Mouse (Mus musculus) neural tube, embryonic 11.5 days (tissue): Measurements from ENCODE around the gene Zc2hc1b. TPM values are rescaled to one million over a fixed set of nuclear protein-coding genes. Genes with fewer than 3 reads are reported as not detected.

Experiments used
- ATAC-seq: fragments of 200-750 bp; cut with Nextera tagmentation; 2 replicates; pipeline ENCODE4 v1.8.0; 2017; ENCODE audit warnings: moderate number of reproducible peaks, mild to moderate bottlenecking, moderate TSS enrichment, moderate library complexity; ENCODE audit not compliant: insufficient read depth, low FRiP score, low TSS enrichment
- DNase-seq: peaks from one replicate; pipeline ENCODE4 v3.0.0-alpha.2; 2015; ENCODE audit warnings: low spot score
- H3K27ac ChIP-seq: fragments of 300-500 bp; sonication (generic); 2 replicates; pipeline ENCODE4 v1.5.1; 2014; ENCODE audit warnings: low read depth, mild to moderate bottlenecking, low read length
- H3K27me3 ChIP-seq: fragments of 300-500 bp; sonication (generic); 2 replicates; pipeline ENCODE4 v1.6.1; 2014; ENCODE audit warnings: mild to moderate bottlenecking, low read length, mixed read lengths; ENCODE audit not compliant: control insufficient read depth, insufficient read depth
- H3K36me3 ChIP-seq: fragments of 300-500 bp; sonication (generic); 2 replicates; pipeline ENCODE4 v1.6.1; 2014; ENCODE audit warnings: mild to moderate bottlenecking, low read length, moderate library complexity, mixed read lengths; ENCODE audit not compliant: control insufficient read depth, insufficient read depth
- H3K4me1 ChIP-seq: fragments of 300-500 bp; sonication (generic); 2 replicates; pipeline ENCODE4 v1.6.1; 2014; ENCODE audit warnings: low read length, mixed read lengths; ENCODE audit not compliant: control insufficient read depth, insufficient read depth
- H3K4me2 ChIP-seq: fragments of 300-500 bp; sonication (generic); 2 replicates; pipeline ENCODE4 v1.6.1; 2014; ENCODE audit warnings: low read depth, mild to moderate bottlenecking, moderate library complexity
- H3K4me3 ChIP-seq: fragments of 300-500 bp; sonication (generic); 2 replicates; pipeline ENCODE4 v1.5.1; 2014; ENCODE audit warnings: low read depth, low read length
- H3K9ac ChIP-seq: fragments of 300-500 bp; sonication (generic); 2 replicates; pipeline ENCODE4 v1.6.1; 2014; ENCODE audit warnings: mild to moderate bottlenecking, low read length
- H3K9me3 ChIP-seq: fragments of 300-500 bp; sonication (generic); 2 replicates; pipeline ENCODE4 v1.6.1; 2016; ENCODE audit warnings: low read length; ENCODE audit not compliant: control insufficient read depth
- whole genome bisulfite sequencing: fragments of 180-500 bp; shearing (Covaris S2); extraction: QIAGEN DNeasy Blood & Tissue Kit; methylation state at CpG from one replicate; pipeline ENCODE4 v1.1.7; 2014; 5-methylcytosine and 5-hydroxymethylcytosine counted together
- polyA plus RNA-seq: library from polyadenylated mRNA; unstranded; fragments of >200 nt; fragmentation: Nextera tagmentation; extraction: Ambion mirVana; gene quantifications from 2 replicates; pipeline ENCODE4 v1.2.1, GENCODE M21; 2014

Gene Zc2hc1b
- polyA plus RNA-seq, 1 experiment from 2014 or later: not detected

GRCm38 (mm10) chr10:13160913-13161312 lies 16.9 kb downstream of the Zc2hc1b start:
- Histone ChIP-seq H3K36me3 (no peaks in the 10 kb centered on the region), H3K4me2 (no peak overlapping the region), H3K9ac (no peak overlapping the region), H3K27ac (no peak overlapping the region), H3K9me3 (no peaks in the 10 kb centered on the region), H3K4me3 (no peak overlapping the region), H3K4me1 (no peaks in the 10 kb centered on the region), H3K27me3 (no peaks in the 10 kb centered on the region)
- DNase-seq (no peak), ATAC-seq (no peak)
- 93% methylated on average over 4 of the region's 4 CpGs for WGBS

- DNase-seq: no peak
- H3K27ac ChIP-seq: no peak overlapping the region
- no peaks in the 10 kb centered on the region for H3K9me3 ChIP-seq
- no peak for ATAC-seq
- 83% methylated on average over 5 of the region's 5 CpGs for WGBS
- H3K27me3 ChIP-seq: no peaks in the 10 kb centered on the region
- H3K4me2 ChIP-seq: no peak overlapping the region
- H3K36me3 ChIP-seq: no peaks in the 10 kb centered on the region
- no peaks in the 10 kb centered on the region for H3K4me1 ChIP-seq
- H3K9ac ChIP-seq: no peak overlapping the region
- H3K4me3 ChIP-seq: no peak overlapping the region
Observed at GRCm38 (mm10) chr10:13155377-13155776, 22.4 kb downstream of the Zc2hc1b start.

GRCm38 (mm10) chr10:13152811-13153364 lies 24.9 kb downstream of the Zc2hc1b start:
- Histone ChIP-seq H3K36me3 (no peaks in the 10 kb centered on the region), H3K4me2 (no peak overlapping the region), H3K4me1 (no peaks in the 10 kb centered on the region), H3K27ac (no peak overlapping the region), H3K4me3 (no peak overlapping the region), H3K9me3 (no peaks in the 10 kb centered on the region), H3K27me3 (no peaks in the 10 kb centered on the region), H3K9ac (no peak overlapping the region)
- no peak for ATAC-seq
- WGBS: 89% methylated on average over 4 of the region's 4 CpGs
- DNase-seq: no peak

- H3K9me3 ChIP-seq: no peaks in the 10 kb centered on the region
- no peaks in the 10 kb centered on the region for H3K36me3 ChIP-seq
- no peak overlapping the region for H3K9ac ChIP-seq
- H3K27ac ChIP-seq: no peak overlapping the region
- H3K4me2 ChIP-seq: no peak overlapping the region
- 87% methylated on average over 5 of the region's 5 CpGs for WGBS
- H3K4me1 ChIP-seq: no peaks in the 10 kb centered on the region
- DNase-seq (no peak), ATAC-seq (no peak)
- no peak overlapping the region for H3K4me3 ChIP-seq
- no peaks in the 10 kb centered on the region for H3K27me3 ChIP-seq
Observed at GRCm38 (mm10) chr10:13151353-13151752, 26.5 kb downstream of the Zc2hc1b start.

- no peaks in the 10 kb centered on the region for H3K36me3 ChIP-seq
- H3K4me1 ChIP-seq: no peaks in the 10 kb centered on the region
- no peak for DNase-seq
- no peaks in the 10 kb centered on the region for H3K9me3 ChIP-seq
- 72% methylated on average over 3 of the region's 3 CpGs for WGBS
- H3K4me2 ChIP-seq: no peak overlapping the region
- no peak overlapping the region; the same call in 1 of the 2 replicates for H3K9ac ChIP-seq
- ATAC-seq: no peak
- H3K4me3 ChIP-seq: no peak overlapping the region
- H3K27ac ChIP-seq: no peak overlapping the region
- H3K27me3 ChIP-seq: no peaks in the 10 kb centered on the region
Observed at GRCm38 (mm10) chr10:13150435-13150834, 27.4 kb downstream of the Zc2hc1b start.

- H3K36me3 ChIP-seq: no peaks in the 10 kb centered on the region
- no peak overlapping the region for H3K27ac ChIP-seq
- no peak for DNase-seq
- ATAC-seq: no peak
- no peaks in the 10 kb centered on the region for H3K27me3 ChIP-seq
- H3K9ac ChIP-seq: no peak overlapping the region
- no peak overlapping the region for H3K4me2 ChIP-seq
- 84% methylated on average over 2 of the region's 2 CpGs for WGBS
- H3K4me1 ChIP-seq: no peaks in the 10 kb centered on the region
- H3K4me3 ChIP-seq: no peak overlapping the region
- H3K9me3 ChIP-seq: no peaks in the 10 kb centered on the region
Observed at GRCm38 (mm10) chr10:13140434-13140833, 37.4 kb downstream of the Zc2hc1b start.

GRCm38 (mm10) chr10:13137906-13138305 lies 39.9 kb downstream of the Zc2hc1b start:
- Histone ChIP-seq H3K4me2 (no peak overlapping the region), H3K36me3 (no peaks in the 10 kb centered on the region), H3K4me3 (no peak overlapping the region), H3K4me1 (no peaks in the 10 kb centered on the region), H3K9me3 (no peaks in the 10 kb centered on the region), H3K27ac (no peak overlapping the region), H3K9ac (no peak overlapping the region), H3K27me3 (no peaks in the 10 kb centered on the region)
- no peak for ATAC-seq
- WGBS: 92% methylated on average over 6 of the region's 6 CpGs
- DNase-seq: no peak

- H3K9ac ChIP-seq: no peak overlapping the region
- no peaks in the 10 kb centered on the region for H3K4me1 ChIP-seq
- WGBS: 95% methylated on average over 7 of the region's 7 CpGs
- no peaks in the 10 kb centered on the region for H3K27me3 ChIP-seq
- H3K9me3 ChIP-seq: no peaks in the 10 kb centered on the region
- H3K27ac ChIP-seq: no peak overlapping the region
- DNase-seq: no peak
- H3K36me3 ChIP-seq: no peaks in the 10 kb centered on the region
- H3K4me3 ChIP-seq: no peak overlapping the region
- H3K4me2 ChIP-seq: no peak overlapping the region
- no peak for ATAC-seq
Observed at GRCm38 (mm10) chr10:13135751-13136150, 42.1 kb downstream of the Zc2hc1b start.

GRCm38 (mm10) chr10:13135276-13135675 lies 42.5 kb downstream of the Zc2hc1b start:
- H3K27me3 ChIP-seq: no peaks in the 10 kb centered on the region
- DNase-seq (no peak), ATAC-seq (no peak)
- H3K36me3 ChIP-seq: no peaks in the 10 kb centered on the region
- no peak overlapping the region for H3K4me3 ChIP-seq
- no peak overlapping the region for H3K4me2 ChIP-seq
- 97% methylated on average over 7 of the region's 7 CpGs for WGBS
- no peak overlapping the region for H3K9ac ChIP-seq
- no peaks in the 10 kb centered on the region for H3K4me1 ChIP-seq
- no peak overlapping the region for H3K27ac ChIP-seq
- no peaks in the 10 kb centered on the region for H3K9me3 ChIP-seq
